Mouse (Mus musculus) liver, postnatal 0 days (tissue): ENCODE measurements around the gene Tmem131.

Experiments used
- CTCF ChIP-seq: sonication (generic); IDR thresholded peaks from 2 replicates; pipeline ENCODE4 v1.5.1; 2016; ENCODE audit warnings: antibody characterized with exemption, low read depth
- EP300 ChIP-seq: IDR thresholded peaks from 2 replicates; pipeline ENCODE4 v1.6.1; 2016; ENCODE audit warnings: antibody characterized with exemption, low read depth, mild to moderate bottlenecking

GRCm38 (mm10) chr1:36904084-36904451 lies 39.4 kb downstream of the Tmem131 start:
- TF ChIP-seq CTCF (peak; percentile 48), EP300 (no peak)
